Mouse (Mus musculus) liver, postnatal 0 days (tissue): Measurements from ENCODE around the gene Vsnl1.

Source experiments
- CTCF ChIP-seq: sonication (generic); IDR thresholded peaks from 2 replicates; pipeline ENCODE4 v1.5.1; 2016; ENCODE audit warnings: antibody characterized with exemption, low read depth
- EP300 ChIP-seq: IDR thresholded peaks from 2 replicates; pipeline ENCODE4 v1.6.1; 2016; ENCODE audit warnings: antibody characterized with exemption, low read depth, mild to moderate bottlenecking

GRCm38 (mm10) chr12:11379396-11379795, 57.0 kb downstream of the Vsnl1 start:
- TF ChIP-seq CTCF (no peak), EP300 (no peak)
